Mouse (Mus musculus): ENCODE measurements at regions not wholly inside any gene's neighbourhood (a gene's known extent, or its start where the extent isn't known, plus 50 kb on each side); places are given as distances from the start of the nearest gene placed in this dataset.

DNA sequence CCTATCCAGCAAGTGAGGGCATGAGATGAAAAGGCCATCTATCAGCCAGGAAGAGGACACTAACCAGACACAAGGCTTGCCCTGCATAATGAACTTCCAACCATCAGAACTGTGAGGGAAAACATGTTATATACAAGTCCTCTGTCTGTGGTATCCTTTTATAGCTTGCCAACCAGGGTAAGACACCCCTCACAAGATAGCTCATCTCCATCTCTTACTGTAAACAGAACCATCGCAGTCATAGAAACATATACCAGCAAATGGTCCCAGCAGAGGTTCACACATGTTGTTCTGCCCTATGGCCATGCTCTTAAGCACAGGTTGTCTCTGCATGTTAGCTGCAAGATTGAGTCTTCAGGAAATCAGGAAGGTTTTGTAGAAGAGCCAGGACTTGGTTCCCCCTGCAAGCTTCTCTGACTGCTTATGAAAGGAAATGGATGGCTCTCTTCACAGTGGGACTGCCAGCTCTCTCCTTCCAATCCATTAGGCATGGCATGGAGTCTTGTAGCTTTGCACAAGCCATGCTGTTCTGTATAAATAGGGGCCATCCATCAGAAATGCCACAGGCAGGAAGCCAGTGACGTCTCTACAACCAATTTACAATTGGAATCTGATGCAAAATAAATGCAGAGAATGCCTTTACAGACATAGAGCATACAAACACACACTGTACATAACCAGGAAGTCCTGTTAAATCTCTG lies 1514.0 kb upstream of the Lrrc6 start:
- in situ Hi-C loops (cut with MboI), result no loop called here

DNA sequence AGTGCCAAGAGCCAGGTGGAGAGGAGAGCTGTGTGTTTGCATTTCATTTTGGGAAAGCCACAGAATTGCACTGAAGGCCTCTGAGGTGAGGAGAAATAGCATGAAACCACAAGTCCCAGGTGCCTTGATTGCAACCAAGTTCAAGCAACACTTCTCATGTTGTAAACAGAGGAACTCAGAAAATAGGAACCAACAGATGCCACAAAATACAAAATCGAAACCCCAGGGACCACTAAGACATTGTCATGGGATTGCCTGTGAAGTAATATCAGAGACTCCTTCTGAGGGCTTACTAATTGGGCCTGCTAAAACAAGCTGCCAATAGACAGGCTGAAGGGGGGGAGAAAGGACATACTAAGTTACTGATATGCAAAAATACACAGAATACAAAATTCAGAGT lies 1510.5 kb upstream of the Lrrc6 start:
- in situ Hi-C loops (cut with MboI), result no loop called here

DNA sequence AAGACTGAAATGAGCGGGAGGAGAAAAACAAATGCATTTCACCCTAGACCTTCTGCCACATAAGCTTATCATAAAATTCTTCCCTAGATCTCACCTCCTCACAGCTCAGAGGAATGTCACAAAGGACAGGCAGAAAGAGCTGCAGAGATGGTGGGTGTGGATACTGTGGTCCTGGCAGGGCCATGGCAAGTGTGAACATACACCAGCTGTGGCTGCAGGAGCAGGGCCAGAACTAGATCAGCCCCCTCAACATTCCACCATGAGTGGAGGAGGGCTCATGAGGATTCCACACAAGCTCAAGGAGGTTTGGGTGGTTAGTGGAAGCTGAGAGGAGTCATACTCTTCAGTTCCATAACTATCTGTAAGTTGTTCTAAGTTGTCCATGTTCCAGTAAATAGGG lies 1509.5 kb upstream of the Lrrc6 start:
- in situ Hi-C loops (cut with MboI), result no loop called here

DNA sequence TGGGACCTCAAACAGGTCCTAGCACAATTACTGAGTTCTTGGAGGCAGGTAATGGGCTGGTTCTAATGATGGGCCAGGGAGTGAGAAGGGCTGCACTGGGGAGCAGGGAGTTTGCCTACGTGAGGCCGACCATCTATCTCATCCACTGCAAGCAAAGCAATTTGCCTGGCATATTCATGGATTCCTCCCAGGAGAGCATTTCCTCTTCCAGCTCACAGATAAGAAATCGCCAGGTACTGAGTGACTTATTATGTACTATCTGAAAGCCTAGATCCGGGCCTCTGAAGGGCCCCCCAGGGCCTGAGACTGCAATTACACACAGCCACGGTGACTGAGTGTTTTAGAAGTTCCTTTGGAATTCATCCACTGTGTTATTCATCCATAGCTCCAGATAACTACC lies 1504.1 kb upstream of the Lrrc6 start:
- in situ Hi-C loops (cut with MboI), result no loop called here

- in situ Hi-C loops (cut with MboI), result no loop called here
Observed at GRCm38 (mm10) chr15:67996532-67996931, 1495.8 kb upstream of the Lrrc6 start.

DNA sequence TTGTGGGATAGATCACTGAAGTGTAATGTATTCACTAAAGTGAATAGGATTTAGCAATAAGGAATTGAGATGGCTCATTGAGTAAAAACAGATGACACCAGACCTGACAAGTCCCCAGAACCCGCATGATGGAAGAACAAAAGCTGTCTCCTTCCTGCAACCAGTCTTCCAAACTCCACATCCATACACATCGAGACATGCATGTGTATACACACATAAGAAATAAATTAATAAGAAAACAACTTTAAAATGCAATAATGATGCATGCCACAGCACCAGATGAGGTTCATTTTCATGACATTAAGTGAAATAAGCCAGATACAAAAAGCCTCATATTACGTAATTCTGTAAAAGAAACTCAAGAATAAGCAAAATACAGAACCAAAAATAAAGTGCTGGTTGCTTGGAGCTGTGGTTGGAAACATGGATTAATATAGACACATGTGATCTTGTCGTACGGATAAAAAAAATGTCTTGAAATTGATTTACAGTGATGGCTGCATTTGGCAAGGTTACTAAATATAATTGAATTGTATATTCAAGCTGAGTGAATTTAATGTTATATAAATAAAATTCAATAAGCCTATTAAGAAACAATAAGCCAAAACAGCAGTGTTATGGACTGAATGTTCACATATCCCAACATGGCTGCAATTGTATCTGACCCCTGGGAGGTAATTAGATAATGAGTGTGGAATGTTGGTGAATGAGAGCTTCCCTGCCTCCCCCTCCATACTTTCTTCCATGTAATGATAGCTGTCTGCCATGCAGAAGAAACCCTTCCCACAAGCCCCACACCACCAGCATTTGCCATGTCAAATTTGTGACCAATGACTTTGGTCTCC lies 1488.9 kb upstream of the Lrrc6 start:
- in situ Hi-C loops (cut with MboI), result no loop called here

DNA sequence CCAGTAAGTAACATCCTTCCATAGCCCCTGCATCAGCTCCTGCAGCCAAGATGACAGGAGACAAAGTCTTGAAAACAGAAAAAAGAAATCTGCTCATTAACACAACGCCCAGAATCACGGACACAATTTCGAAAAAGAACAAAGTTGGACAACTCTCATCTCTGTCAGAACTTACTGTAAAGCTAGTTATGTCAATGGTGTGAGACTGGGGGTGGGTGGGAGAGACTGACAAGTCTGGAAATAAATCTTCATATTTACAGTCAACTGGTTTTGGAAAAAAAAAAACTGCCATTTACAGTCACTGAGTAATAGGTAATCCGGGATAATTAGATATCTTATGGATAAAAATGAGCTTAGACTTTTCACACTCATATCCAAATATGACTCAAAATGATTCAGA lies 1487.2 kb upstream of the Lrrc6 start:
- in situ Hi-C loops (cut with MboI), result no loop called here

DNA sequence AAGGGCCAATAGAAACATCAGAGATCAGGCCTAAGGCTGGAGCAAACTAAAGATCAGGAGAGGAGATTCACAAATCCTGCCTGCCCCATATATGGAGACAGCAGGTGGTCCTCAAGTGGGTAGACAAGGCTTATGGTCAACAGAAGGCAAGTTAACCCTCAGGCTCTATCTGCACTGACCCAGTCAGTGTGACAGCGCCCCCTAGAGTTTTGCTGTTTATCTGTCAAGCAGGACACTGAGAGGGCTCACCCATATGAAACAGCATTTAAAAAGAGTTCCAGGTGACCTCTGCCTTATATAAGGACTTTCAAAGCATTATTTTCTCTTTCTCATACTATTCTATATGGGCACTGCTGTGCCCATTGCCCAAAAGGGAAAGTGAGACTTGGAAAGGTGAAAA lies 1482.5 kb upstream of the Lrrc6 start:
- in situ Hi-C loops (cut with MboI), result no loop called here

DNA sequence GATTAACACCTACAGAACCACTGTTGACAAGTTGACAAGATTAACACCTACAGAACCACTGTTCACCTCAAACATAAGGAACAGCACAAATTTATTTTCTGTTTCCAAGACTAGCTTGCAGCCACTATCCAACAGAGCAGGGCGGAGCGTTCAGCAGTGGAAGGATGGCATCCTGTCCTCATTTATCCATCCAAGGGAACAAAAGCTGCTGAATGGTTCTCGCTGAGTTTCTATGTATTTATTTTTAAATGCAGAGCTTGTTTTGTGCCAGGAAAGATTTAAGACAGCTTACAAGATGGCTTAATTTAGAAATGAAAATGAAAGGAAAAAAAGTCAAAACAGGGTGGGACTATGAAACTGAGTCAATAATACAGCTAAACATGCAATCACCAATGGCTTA lies 1481.2 kb upstream of the Lrrc6 start:
- in situ Hi-C loops (cut with MboI), result no loop called here

- in situ Hi-C loops (cut with MboI), result no loop called here
Observed at GRCm38 (mm10) chr15:67979451-67979850, 1478.7 kb upstream of the Lrrc6 start.

GRCm38 (mm10) chr15:67977210-67977609 lies 1476.5 kb upstream of the Lrrc6 start:
- in situ Hi-C loops (cut with MboI), result no loop called here

DNA sequence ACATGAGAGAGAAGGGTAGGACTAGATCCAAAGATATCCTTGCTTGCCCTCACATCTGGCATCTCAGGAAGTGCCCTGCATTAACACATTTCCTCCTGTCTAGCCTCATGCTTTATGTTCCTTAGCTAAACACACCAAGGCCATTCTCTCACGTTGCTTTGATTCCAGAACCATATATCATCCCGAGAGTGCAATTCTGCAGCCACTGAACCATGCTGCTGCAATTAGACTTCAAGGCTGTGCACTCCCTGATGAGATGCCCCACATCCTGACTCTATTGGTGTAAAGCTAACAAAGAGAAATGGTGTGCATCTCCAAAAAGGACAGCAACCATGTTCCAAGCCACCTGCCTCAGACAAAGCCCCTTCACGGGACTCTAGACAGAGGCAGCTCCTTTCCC lies 1471.3 kb upstream of the Lrrc6 start:
- in situ Hi-C loops (cut with MboI), result no loop called here

DNA sequence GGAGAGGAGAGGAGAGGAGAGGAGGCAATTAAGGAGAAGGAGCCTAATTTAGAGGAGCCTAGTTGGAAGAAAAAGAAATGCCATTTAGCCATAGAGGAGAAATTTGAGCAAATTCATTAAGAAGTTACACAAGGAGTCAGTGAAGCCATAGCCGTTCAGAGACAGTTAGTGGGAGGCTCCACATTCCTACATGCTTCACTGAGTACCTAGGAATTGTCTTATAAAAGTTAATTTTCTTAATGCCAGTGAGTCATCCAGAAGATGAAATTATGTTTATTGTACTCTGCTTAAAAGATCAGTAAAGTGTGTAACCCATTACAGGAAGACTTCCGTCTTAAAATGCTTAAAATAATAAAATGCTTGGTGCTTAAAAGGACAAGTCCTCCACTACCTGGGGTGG lies 1453.5 kb upstream of the Lrrc6 start:
- in situ Hi-C loops (cut with MboI), result no loop called here

DNA sequence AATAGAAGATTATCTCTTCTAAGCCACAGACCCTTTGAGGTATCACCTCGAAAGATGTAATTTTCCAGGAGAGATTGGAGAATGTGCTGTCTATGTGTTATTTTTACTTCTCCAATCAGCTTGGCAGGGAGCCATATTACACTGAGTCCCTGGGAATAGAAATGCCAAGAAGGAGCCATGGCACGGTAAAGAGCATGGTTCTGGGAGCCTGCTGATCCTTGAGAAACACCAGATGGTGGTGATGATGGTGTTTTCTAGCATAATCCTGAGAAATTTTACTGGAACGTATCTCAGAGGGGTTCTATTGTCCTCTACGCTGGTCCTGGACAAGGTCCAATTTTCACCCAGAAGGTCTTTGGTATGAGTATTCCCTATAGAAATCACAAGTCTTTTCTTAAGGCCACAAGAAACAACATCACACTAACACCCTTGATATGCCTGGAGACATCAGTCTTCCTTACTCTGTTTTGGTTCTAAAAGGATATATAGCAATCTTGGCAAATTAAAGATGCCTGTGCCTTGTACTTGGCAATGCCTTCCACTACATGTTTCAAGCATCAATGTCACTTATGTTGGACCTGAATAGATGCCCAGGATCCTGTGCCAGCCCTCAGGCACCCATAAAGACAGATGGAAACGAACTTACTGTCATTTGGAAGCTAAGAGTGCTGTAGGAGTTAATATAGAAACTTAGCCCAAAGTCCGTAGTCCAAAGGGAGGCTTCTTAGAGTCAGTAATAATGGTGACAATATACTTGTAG lies 1449.8 kb upstream of the Lrrc6 start:
- in situ Hi-C loops (cut with MboI), result no loop called here

GRCm38 (mm10) chr15:67944330-67945082 lies 1443.8 kb upstream of the Lrrc6 start:
- in situ Hi-C loops (cut with MboI), result no loop called here

GRCm38 (mm10) chr15:67943046-67943445 lies 1442.3 kb upstream of the Lrrc6 start:
- in situ Hi-C loops (cut with MboI), result no loop called here

DNA sequence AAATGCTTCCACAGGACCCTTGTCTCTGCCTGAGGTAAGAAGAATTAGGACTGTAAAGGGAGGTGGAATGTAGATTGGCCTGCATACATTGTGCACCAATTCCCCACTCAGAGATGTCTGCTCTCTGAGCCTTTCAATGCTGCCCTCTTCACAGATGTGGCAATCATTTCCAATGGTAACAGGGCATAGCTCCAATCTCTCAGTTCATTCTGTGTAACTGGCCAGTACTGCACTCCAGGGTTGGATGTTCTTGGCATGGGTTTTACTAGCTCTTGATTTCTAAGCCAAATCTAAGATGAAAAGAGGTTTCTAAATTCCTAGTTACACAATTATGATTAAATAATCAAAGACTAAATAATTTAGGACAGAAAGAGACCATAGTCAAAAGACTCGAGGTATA lies 1439.8 kb upstream of the Lrrc6 start:
- in situ Hi-C loops (cut with MboI), result no loop called here

- in situ Hi-C loops (cut with MboI), result no loop called here
Observed at GRCm38 (mm10) chr15:67924885-67925284, 1424.2 kb upstream of the Lrrc6 start.

- in situ Hi-C loops (cut with MboI), result no loop called here
Observed at GRCm38 (mm10) chr15:67907034-67907433, 1406.3 kb upstream of the Lrrc6 start.

DNA sequence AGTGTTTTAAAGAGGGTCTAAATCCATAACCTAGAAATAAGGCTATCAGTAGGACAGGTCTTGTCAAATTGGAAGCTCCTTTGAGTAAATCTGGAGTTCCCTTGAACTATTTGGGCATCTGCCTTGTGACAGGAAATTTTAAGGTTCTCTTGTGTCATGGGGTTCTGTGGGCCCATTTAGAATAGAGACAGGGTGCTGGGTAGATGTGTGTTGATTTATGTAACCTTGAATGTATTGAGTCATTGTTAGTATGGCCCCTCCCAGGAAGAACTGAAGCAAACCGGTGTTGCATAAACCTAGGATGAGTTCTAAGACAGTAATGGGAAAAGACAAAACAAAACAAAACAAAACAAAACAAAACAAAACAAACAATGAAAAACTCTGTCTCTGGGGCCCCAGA lies 1404.6 kb upstream of the Lrrc6 start:
- in situ Hi-C loops (cut with MboI), result no loop called here

DNA sequence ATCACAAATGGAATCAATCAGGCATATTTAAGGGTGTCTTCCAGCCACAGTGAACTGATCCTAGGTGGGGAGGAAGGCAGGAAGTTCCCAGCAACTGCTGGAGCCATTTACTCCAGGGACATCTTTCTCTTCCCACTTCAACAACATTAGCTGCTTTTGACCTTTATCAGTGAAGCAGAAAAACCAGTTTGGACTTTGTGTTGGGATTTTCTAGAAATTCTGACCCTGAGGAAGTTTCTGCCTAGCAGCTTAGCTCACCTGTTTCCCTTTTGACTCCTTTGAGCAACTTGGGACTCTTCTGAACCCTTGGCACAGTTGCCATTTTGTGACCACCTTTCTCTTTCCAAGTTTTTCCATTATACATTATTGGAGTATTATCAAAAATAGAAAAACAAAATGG lies 1403.9 kb upstream of the Lrrc6 start:
- in situ Hi-C loops (cut with MboI), result no loop called here

GRCm38 (mm10) chr15:67902982-67903381 lies 1402.3 kb upstream of the Lrrc6 start:
- in situ Hi-C loops (cut with MboI), result no loop called here

All from mature B cell (primary cell).